Mouse (Mus musculus) ovary, adult 2 months (tissue): ENCODE results near the gene Vmn1r207-ps. TPM values are rescaled to one million over a fixed set of nuclear protein-coding genes. Genes with fewer than 3 reads are reported as not detected.

ENCODE experiments used
- polyA plus RNA-seq: library from polyadenylated mRNA; depleted of rRNA; stranded (reverse); fragments of >200 nt; gene quantifications from 2 replicates; pipeline ENCODE4 v1.2.3, GENCODE M21; 2012; rRNA removed

Vmn1r207-ps gene
- polyA plus RNA-seq: not detected in 2 replicates

GRCm38 (mm10) chr13:22729529-22729928 lies at the start of gene Vmn1r207-ps:
Gene Vmn1r207-ps, minus strand, starts transcription at chr13:22729629.

GRCm38 (mm10) chr13:22777300-22777699 lies 47.9 kb upstream of the Vmn1r207-ps start, which contains the start of gene Vmn1r208:
Gene Vmn1r208, minus strand, starts transcription at chr13:22777400.

Other genes starting within 250 kb of the Vmn1r207-ps start
- gene Vmn1r202, start 224.2 kb downstream of the Vmn1r207-ps start, polyA plus RNA-seq: not detected in 2 replicates
- not detected in 2 replicates for gene Vmn1r203, start 211.5 kb downstream of the Vmn1r207-ps start, polyA plus RNA-seq
- not detected in 2 replicates for gene Vmn1r204, start 176.4 kb downstream of the Vmn1r207-ps start, polyA plus RNA-seq
- gene Vmn1r205, start 136.6 kb downstream of the Vmn1r207-ps start, polyA plus RNA-seq: not detected in 2 replicates
- not detected in 2 replicates for gene Vmn1r206, start 105.4 kb downstream of the Vmn1r207-ps start, polyA plus RNA-seq
- not detected in 2 replicates for gene Vmn1r208, start 47.8 kb upstream of the Vmn1r207-ps start, polyA plus RNA-seq
- not detected in 2 replicates for gene Vmn1r209, start 80.1 kb upstream of the Vmn1r207-ps start, polyA plus RNA-seq
- not detected in 2 replicates for gene Vmn1r210, start 101.7 kb upstream of the Vmn1r207-ps start, polyA plus RNA-seq
- gene Vmn1r211, start 127.9 kb upstream of the Vmn1r207-ps start, polyA plus RNA-seq: not detected in 2 replicates
- gene Vmn1r212, start 154.6 kb upstream of the Vmn1r207-ps start, polyA plus RNA-seq: not detected in 2 replicates